9 mouse cellular contexts compared by ENCODE assay signal in genomic region chr5:114371731-114372473, GRCm38 (mm10). TPM values are rescaled to one million over a fixed set of nuclear protein-coding genes. Genes with fewer than 3 reads are reported as not detected.
DNase-seq lines count a peak whose midpoint lies in the region; ATAC-seq and TF ChIP-seq lines count a peak whose summit lies in the region.
"Had no signal": no experiment of that assay in that cellular context is flagged by ENCODE, and none has a peak within 500 bp of the region (broad histone marks: within the 10 kb centered on the region; RNA-seq: fewer than 3 reads in every experiment).

No protein-coding gene starts in this region.

- 68% methylated on average over 25 of the region's 25 CpGs for WGBS in hindbrain, embryonic 10.5 days
- 78% methylated on average over 25 of the region's 25 CpGs for WGBS in hindbrain, postnatal 0 days
- 40% methylated on average over 25 of the region's 25 CpGs for WGBS in intestine, embryonic 16.5 days

- H3K36me3 ChIP-seq in hindbrain, embryonic 10.5 days, result peaks cover 99% of the 10 kb centered on the region
- H3K36me3 ChIP-seq in hindbrain, postnatal 0 days (ENCODE audit: insufficient read depth, low read length), result peaks cover 52% of the 10 kb centered on the region
- H3K36me3 ChIP-seq in intestine, embryonic 16.5 days (ENCODE audit: control insufficient read depth, insufficient read depth, low read length), result peaks cover 16% of the 10 kb centered on the region

- ATAC-seq in hindbrain, postnatal 0 days, result no peak
- peak; percentile 19 for ATAC-seq in intestine, embryonic 16.5 days

- H3K9ac ChIP-seq in hindbrain, postnatal 0 days (replicated peaks; ENCODE audit: low read length), result no peak overlapping the region
- peak overlapping the region; percentile 62 for H3K9ac ChIP-seq in intestine, embryonic 16.5 days (ENCODE audit: low read depth, low read length)

- no peak for TF ChIP-seq CTCF in hindbrain, postnatal 0 days (IDR thresholded peaks at IDR 0.05; ENCODE audit: low read depth)

- DNase-seq in hindbrain, embryonic 10.5 days (ENCODE audit: low spot score), result peak; percentile 24
- no peak for DNase-seq in hindbrain, postnatal 0 days (ENCODE audit: low spot score)
- DNase-seq in c-Kit-positive CD71-positive TER-119-positive erythroid progenitor cells, embryonic 14.5 days (ENCODE audit: low spot score), result peak; percentile 36
- peak; percentile 50 for DNase-seq in lung, postnatal 25 days (ENCODE audit: low spot score)
- no peak for DNase-seq in left cerebral cortex, adult 8-10 months (ENCODE audit: low spot score in 2 of 2)
- DNase-seq in layer of hippocampus, postnatal 10 days (ENCODE audit: low spot score in 2 of 2), result no peak
- no peak for DNase-seq in testis, postnatal 10 days (ENCODE audit: low spot score)
- DNase-seq: cerebellum, adult 2 months had no signal

- no peak overlapping the region for H3K4me2 ChIP-seq in hindbrain, postnatal 0 days (ENCODE audit: low read depth, low read length)
- H3K4me2 ChIP-seq in intestine, embryonic 16.5 days (ENCODE audit: low read depth, low read length), result peak overlapping the region; percentile 37

- peaks cover 60% of the 10 kb centered on the region for H3K4me1 ChIP-seq in hindbrain, embryonic 10.5 days (replicated peaks)
- H3K4me1 ChIP-seq in hindbrain, postnatal 0 days (ENCODE audit: insufficient read depth, low read length), result peaks cover 7% of the 10 kb centered on the region
- H3K4me1 ChIP-seq in intestine, embryonic 16.5 days (ENCODE audit: control insufficient read depth, insufficient read depth, low read length), result peaks cover 76% of the 10 kb centered on the region

- H3K27me3 ChIP-seq in hindbrain, embryonic 10.5 days (ENCODE audit: insufficient read depth, poor library complexity, severe bottlenecking), result no peaks in the 10 kb centered on the region
- H3K27me3 ChIP-seq in hindbrain, postnatal 0 days (ENCODE audit: insufficient read depth, low read length), result no peaks in the 10 kb centered on the region
- no peaks in the 10 kb centered on the region for H3K27me3 ChIP-seq in intestine, embryonic 16.5 days (replicated peaks; ENCODE audit: control insufficient read depth, insufficient read depth, low read length)

- 0 out of 2 replicates have a peak overlapping the region, but pooled peaks have one; percentile 4 for H3K4me3 ChIP-seq in hindbrain, embryonic 10.5 days
- no peak overlapping the region for H3K4me3 ChIP-seq in hindbrain, postnatal 0 days (ENCODE audit: low read length)
- H3K4me3 ChIP-seq in intestine, embryonic 16.5 days (ENCODE audit: low read length), result peak overlapping the region; percentile 12; the same call in 1 of the 2 replicates

- H3K9me3 ChIP-seq in hindbrain, embryonic 10.5 days, result no peaks in the 10 kb centered on the region
- H3K9me3 ChIP-seq in hindbrain, postnatal 0 days (ENCODE audit: low read length), result no peaks in the 10 kb centered on the region
- H3K9me3 ChIP-seq in intestine, embryonic 16.5 days (ENCODE audit: control insufficient read depth, low read length), result no peaks in the 10 kb centered on the region

- peak overlapping the region; percentile 64; the same call in 1 of the 2 replicates for H3K27ac ChIP-seq in hindbrain, embryonic 10.5 days
- H3K27ac ChIP-seq in hindbrain, postnatal 0 days, result no peak overlapping the region; the same call in 1 of the 2 replicates
- H3K27ac ChIP-seq in intestine, embryonic 16.5 days (ENCODE audit: low read length), result peak overlapping the region; percentile 97

RNA-seq across cellular contexts. Expression of gene Kctd10, which starts 8.4 kb away (rescaled TPM):
- polyA plus RNA-seq in hindbrain, embryonic 10.5 days (2016; fragmentation: Nextera tagmentation; extraction: Ambion mirVana), result 114 and 124 TPM in 2 replicates
- 43.2 and 43.8 TPM in 2 replicates for total RNA-seq in hindbrain, postnatal 0 days (2014; rRNA removed)
- 47.5 and 48.0 TPM in 2 replicates for polyA plus RNA-seq in hindbrain, postnatal 0 days (2015; fragmentation: Nextera tagmentation; extraction: Ambion mirVana)
- polyA plus RNA-seq in intestine, embryonic 16.5 days (2015; fragmentation: Nextera tagmentation; extraction: Ambion mirVana), result 132 and 137 TPM in 2 replicates
- total RNA-seq in left cerebral cortex, adult 8-10 months (2022), result 10 to 100 TPM; 53.3 to 58.4 (median 56.9) TPM
- 10 to 100 TPM; 45.1 to 45.9 TPM for total RNA-seq in layer of hippocampus, postnatal 10 days (2021)

RNA-seq across cellular contexts. Expression of gene Ube3b, which starts 8.5 kb away (rescaled TPM):
- polyA plus RNA-seq in hindbrain, embryonic 10.5 days (2016; fragmentation: Nextera tagmentation; extraction: Ambion mirVana), result 52.5 and 56.2 TPM in 2 replicates
- total RNA-seq in hindbrain, postnatal 0 days (2014; rRNA removed), result 67.5 and 69.9 TPM in 2 replicates
- polyA plus RNA-seq in hindbrain, postnatal 0 days (2015; fragmentation: Nextera tagmentation; extraction: Ambion mirVana), result 31.1 and 31.4 TPM in 2 replicates
- polyA plus RNA-seq in intestine, embryonic 16.5 days (2015; fragmentation: Nextera tagmentation; extraction: Ambion mirVana), result 36.4 and 43.5 TPM in 2 replicates
- total RNA-seq in left cerebral cortex, adult 8-10 months (2022), result 10 to 100 TPM; 82.5 to 88.8 (median 85.0) TPM
- 10 to 100 TPM; 69.1 to 83.7 TPM for total RNA-seq in layer of hippocampus, postnatal 10 days (2021)

Comparison
In these comparisons a context has a peak if more than half of its experiments do, and no peak if none do; other contexts are left out.
1. DNase-seq: peak in hindbrain, embryonic 10.5 days (single experiment), c-Kit-positive CD71-positive TER-119-positive erythroid progenitor cells, embryonic 14.5 days (single experiment) and lung, postnatal 25 days (single experiment); none in hindbrain, postnatal 0 days (single experiment), left cerebral cortex, adult 8-10 months (0 of 2), layer of hippocampus, postnatal 10 days (0 of 2) and testis, postnatal 10 days (single experiment).